Mouse (Mus musculus): Measurements from ENCODE around the gene Plxdc1. TPM values are rescaled to one million over a fixed set of nuclear protein-coding genes. Genes with fewer than 3 reads are reported as not detected.

The Plxdc1 gene
- 0.11 and 0.24 TPM in 2 replicates for polyA plus RNA-seq (2016; fragmentation: Nextera tagmentation; extraction: Ambion mirVana)

GRCm38 (mm10) chr11:97985727-97986677, at the start of gene Plxdc1:
Gene Plxdc1, minus strand, starts transcription at chr11:97986444.
- 2% methylated on average over 74 of the region's 74 CpGs for WGBS
- Histone ChIP-seq H3K4me1 (replicated peaks) (peaks cover 37% of the 10 kb centered on the region), H3K27ac (peak within 1 kb of the TSS; percentile 42; the same call in 1 of the 2 replicates), H3K27me3 (ENCODE audit: insufficient read depth, poor library complexity, severe bottlenecking) (peaks cover 59% of the 10 kb centered on the region), H3K36me3 (no peaks in the 10 kb centered on the region), H3K9me3 (no peaks in the 10 kb centered on the region), H3K4me3 (peak within 1 kb of the TSS; percentile 72)
- peak; percentile 32 for DNase-seq (ENCODE audit: low spot score)

GRCm38 (mm10) chr11:98035977-98036377, 49.7 kb upstream of the Plxdc1 start:
- no peaks in the 10 kb centered on the region for H3K9me3 ChIP-seq
- peaks cover 4% of the 10 kb centered on the region for H3K36me3 ChIP-seq
- H3K4me3 ChIP-seq = peak overlapping the region; percentile 54
- H3K4me1 ChIP-seq (replicated peaks) = peaks cover 37% of the 10 kb centered on the region
- H3K27me3 ChIP-seq (ENCODE audit: insufficient read depth, poor library complexity, severe bottlenecking) = peaks cover 48% of the 10 kb centered on the region
- peak; percentile 65 for DNase-seq (ENCODE audit: low spot score)
- 1% methylated on average over 27 of the region's 27 CpGs for WGBS
- H3K27ac ChIP-seq = peak overlapping the region; percentile 74

GRCm38 (mm10) chr11:98034840-98035239, 48.6 kb upstream of the Plxdc1 start:
- peak overlapping the region; percentile 16; the same call in 1 of the 2 replicates for H3K4me3 ChIP-seq
- peaks cover 46% of the 10 kb centered on the region for H3K27me3 ChIP-seq (ENCODE audit: insufficient read depth, poor library complexity, severe bottlenecking)
- WGBS = 18% methylated on average over 4 of the region's 4 CpGs
- peaks cover 16% of the 10 kb centered on the region for H3K36me3 ChIP-seq
- DNase-seq (ENCODE audit: low spot score) = peak; percentile 46
- no peaks in the 10 kb centered on the region for H3K9me3 ChIP-seq
- H3K4me1 ChIP-seq (replicated peaks) = peaks cover 35% of the 10 kb centered on the region
- peak overlapping the region; percentile 74; the same call in 1 of the 2 replicates for H3K27ac ChIP-seq

- Histone ChIP-seq H3K9me3 (no peaks in the 10 kb centered on the region), H3K27me3 (ENCODE audit: insufficient read depth, poor library complexity, severe bottlenecking) (peaks cover 39% of the 10 kb centered on the region), H3K27ac (no peak overlapping the region), H3K36me3 (peaks cover 24% of the 10 kb centered on the region), H3K4me3 (no peak overlapping the region), H3K4me1 (replicated peaks) (peaks cover 35% of the 10 kb centered on the region)
- WGBS = 81% methylated on average over 5 of the region's 5 CpGs
- no peak for DNase-seq (ENCODE audit: low spot score)
These were observed 47.8 kb upstream of the Plxdc1 start for GRCm38 (mm10) chr11:98034061-98034460.

- H3K36me3 ChIP-seq = peaks cover 36% of the 10 kb centered on the region
- H3K27ac ChIP-seq = no peak overlapping the region
- peak; percentile 84 for DNase-seq (ENCODE audit: low spot score)
- peaks cover 17% of the 10 kb centered on the region for H3K27me3 ChIP-seq (ENCODE audit: insufficient read depth, poor library complexity, severe bottlenecking)
- H3K4me1 ChIP-seq (replicated peaks) = peaks cover 37% of the 10 kb centered on the region
- H3K4me3 ChIP-seq = no peak overlapping the region
- H3K9me3 ChIP-seq = no peaks in the 10 kb centered on the region
- WGBS = 10% methylated on average over 5 of the region's 5 CpGs
These were observed 45.2 kb upstream of the Plxdc1 start for GRCm38 (mm10) chr11:98031443-98031770.

GRCm38 (mm10) chr11:98030701-98031442, 44.6 kb upstream of the Plxdc1 start:
- Histone ChIP-seq H3K4me3 (no peak overlapping the region), H3K4me1 (replicated peaks) (peaks cover 36% of the 10 kb centered on the region), H3K27me3 (ENCODE audit: insufficient read depth, poor library complexity, severe bottlenecking) (peaks cover 12% of the 10 kb centered on the region), H3K36me3 (peaks cover 36% of the 10 kb centered on the region), H3K9me3 (no peaks in the 10 kb centered on the region), H3K27ac (no peak overlapping the region)
- DNase-seq (ENCODE audit: low spot score) = no peak
- WGBS = 55% methylated on average over 5 of the region's 5 CpGs

- H3K4me1 ChIP-seq (replicated peaks) = peaks cover 33% of the 10 kb centered on the region
- H3K36me3 ChIP-seq = peaks cover 36% of the 10 kb centered on the region
- H3K27me3 ChIP-seq (ENCODE audit: insufficient read depth, poor library complexity, severe bottlenecking) = no peaks in the 10 kb centered on the region
- H3K9me3 ChIP-seq = no peaks in the 10 kb centered on the region
- WGBS = 30% methylated on average over 7 of the region's 7 CpGs
- H3K27ac ChIP-seq = peak overlapping the region; percentile 97
- no peak for DNase-seq (ENCODE audit: low spot score)
- peak overlapping the region; percentile 95 for H3K4me3 ChIP-seq
These were observed 41.5 kb upstream of the Plxdc1 start for GRCm38 (mm10) chr11:98027785-98028184.

- peak overlapping the region; percentile 95 for H3K4me3 ChIP-seq
- WGBS = under 1% methylated on average over 18 of the region's 18 CpGs
- no peaks in the 10 kb centered on the region for H3K27me3 ChIP-seq (ENCODE audit: insufficient read depth, poor library complexity, severe bottlenecking)
- no peak for DNase-seq (ENCODE audit: low spot score)
- H3K36me3 ChIP-seq = peaks cover 36% of the 10 kb centered on the region
- peaks cover 38% of the 10 kb centered on the region for H3K4me1 ChIP-seq (replicated peaks)
- no peaks in the 10 kb centered on the region for H3K9me3 ChIP-seq
- H3K27ac ChIP-seq = peak overlapping the region; percentile 97
These were observed 41.0 kb upstream of the Plxdc1 start for GRCm38 (mm10) chr11:98027297-98027688.

GRCm38 (mm10) chr11:98026570-98027296, 40.5 kb upstream of the Plxdc1 start, which contains the start of gene Rpl19:
Gene Rpl19, plus strand, starts transcription at chr11:98026710.
- Histone ChIP-seq H3K4me3 (peak within 1 kb of the TSS; percentile 95), H3K27ac (peak within 1 kb of the TSS; percentile 97), H3K36me3 (peaks cover 36% of the 10 kb centered on the region), H3K27me3 (ENCODE audit: insufficient read depth, poor library complexity, severe bottlenecking) (peaks cover 2% of the 10 kb centered on the region; the same call in 1 of the 2 replicates), H3K4me1 (replicated peaks) (peaks cover 44% of the 10 kb centered on the region), H3K9me3 (no peaks in the 10 kb centered on the region)
- peak; percentile 91 for DNase-seq (ENCODE audit: low spot score)
- WGBS = under 1% methylated on average over 69 of the region's 69 CpGs

GRCm38 (mm10) chr11:98026248-98026569, 40.0 kb upstream of the Plxdc1 start:
- H3K4me1 ChIP-seq (replicated peaks) = peaks cover 49% of the 10 kb centered on the region
- 8% methylated on average over 15 of the region's 15 CpGs for WGBS

GRCm38 (mm10) chr11:98024516-98024915, 38.3 kb upstream of the Plxdc1 start:
- H3K27me3 ChIP-seq (ENCODE audit: insufficient read depth, poor library complexity, severe bottlenecking) = peaks cover 23% of the 10 kb centered on the region
- peaks cover 17% of the 10 kb centered on the region for H3K36me3 ChIP-seq
- peaks cover 66% of the 10 kb centered on the region for H3K4me1 ChIP-seq (replicated peaks)
- H3K4me3 ChIP-seq = no peak overlapping the region
- H3K9me3 ChIP-seq = no peaks in the 10 kb centered on the region
- WGBS = 95% methylated on average over 3 of the region's 3 CpGs
- no peak for DNase-seq (ENCODE audit: low spot score)
- H3K27ac ChIP-seq = no peak overlapping the region

More at GRCm38 (mm10) chr11:98026248-98026569, 40.0 kb upstream of the Plxdc1 start:
- H3K27ac ChIP-seq = peak overlapping the region; percentile 97
- peaks cover 7% of the 10 kb centered on the region for H3K27me3 ChIP-seq (ENCODE audit: insufficient read depth, poor library complexity, severe bottlenecking)
- peak overlapping the region; percentile 95 for H3K4me3 ChIP-seq
- H3K36me3 ChIP-seq = peaks cover 34% of the 10 kb centered on the region
- no peaks in the 10 kb centered on the region for H3K9me3 ChIP-seq
- no peak for DNase-seq (ENCODE audit: low spot score)
